11 mouse cellular contexts compared by ENCODE assay signal in genomic region chr1:159923010-159923409, GRCm38 (mm10).
DNase-seq lines count a peak whose midpoint lies in the region; ATAC-seq and TF ChIP-seq lines count a peak whose summit lies in the region.
"Had no signal": no experiment of that assay in that cellular context is flagged by ENCODE, and none has a peak within 500 bp of the region (broad histone marks: within the 10 kb centered on the region; RNA-seq: fewer than 3 reads in every experiment).

No protein-coding gene starts in this region.

- no peak for ATAC-seq in liver, embryonic 12.5 days
- peak; percentile 98 for ATAC-seq in granulocyte monocyte progenitor cell, adult 5-6 weeks (replicated peaks; ENCODE audit: poor library complexity, severe bottlenecking)
- peak; percentile 51; the same call in 1 of the 2 replicates for ATAC-seq in lung, embryonic 15.5 days (ENCODE audit: borderline replicate concordance, extremely low read depth, low FRiP score, low TSS enrichment)
- ATAC-seq in stomach, embryonic 16.5 days (ENCODE audit: insufficient read depth, low FRiP score), result peak; percentile 32; the same call in 1 of the 2 replicates
- no peak for ATAC-seq in hindbrain, embryonic 13.5 days (ENCODE audit: low FRiP score)

- H3K27me3 ChIP-seq in liver, adult 2 months (ENCODE audit: control insufficient read depth, insufficient read depth, low read length), result no peaks in the 10 kb centered on the region
- no peaks in the 10 kb centered on the region for H3K27me3 ChIP-seq in liver, embryonic 12.5 days (replicated peaks)
- no peaks in the 10 kb centered on the region for H3K27me3 ChIP-seq in lung, embryonic 15.5 days
- no peaks in the 10 kb centered on the region for H3K27me3 ChIP-seq in stomach, embryonic 16.5 days (ENCODE audit: control insufficient read depth, insufficient read depth, low read length)
- no peaks in the 10 kb centered on the region for H3K27me3 ChIP-seq in hindbrain, embryonic 13.5 days
- H3K27me3 ChIP-seq: neural tube, embryonic 13.5 days had no signal

- WGBS in liver, adult 2 months, result 82% methylated on average over 7 of the region's 7 CpGs
- 63% methylated on average over 7 of the region's 7 CpGs for WGBS in liver, embryonic 12.5 days (ENCODE audit: insufficient replicate concordance)
- 73% methylated on average over 7 of the region's 7 CpGs for WGBS in lung, embryonic 15.5 days
- WGBS in stomach, embryonic 16.5 days, result 70% methylated on average over 7 of the region's 7 CpGs
- WGBS in hindbrain, embryonic 13.5 days, result 92% methylated on average over 7 of the region's 7 CpGs

- H3K27ac ChIP-seq in liver, adult 2 months (replicated peaks; ENCODE audit: insufficient read depth, low read depth, low read length), result no peak overlapping the region
- no peak overlapping the region for H3K27ac ChIP-seq in liver, embryonic 12.5 days
- no peak overlapping the region for H3K27ac ChIP-seq in lung, embryonic 15.5 days
- peak overlapping the region; percentile 9; the same call in 1 of the 2 replicates for H3K27ac ChIP-seq in stomach, embryonic 16.5 days (ENCODE audit: low read length)
- no peak overlapping the region for H3K27ac ChIP-seq in hindbrain, embryonic 13.5 days
- H3K27ac ChIP-seq: neural tube, embryonic 13.5 days had no signal

- no peak for TF ChIP-seq CTCF in liver, adult 2 months (IDR thresholded peaks at IDR 0.05; ENCODE audit: low read depth, low read length)

- no peak for TF ChIP-seq POLR2A in liver, adult 2 months (IDR thresholded peaks at IDR 0.05; ENCODE audit: extremely low read depth, insufficient read depth, low read length)

- no peak overlapping the region for H3K9ac ChIP-seq in liver, adult 2 months (ENCODE audit: low read depth, low read length)
- H3K9ac ChIP-seq in liver, embryonic 12.5 days, result no peak overlapping the region
- H3K9ac ChIP-seq in lung, embryonic 15.5 days, result no peak overlapping the region
- H3K9ac ChIP-seq in stomach, embryonic 16.5 days (ENCODE audit: low read length), result no peak overlapping the region
- H3K9ac ChIP-seq in hindbrain, embryonic 13.5 days, result no peak overlapping the region
- H3K9ac ChIP-seq: neural tube, embryonic 13.5 days had no signal

- no peaks in the 10 kb centered on the region for H3K4me1 ChIP-seq in liver, adult 2 months (ENCODE audit: control insufficient read depth, insufficient read depth, low read length)
- H3K4me1 ChIP-seq in liver, embryonic 12.5 days, result no peaks in the 10 kb centered on the region
- H3K4me1 ChIP-seq in lung, embryonic 15.5 days, result peaks cover 20% of the 10 kb centered on the region
- peaks cover 4% of the 10 kb centered on the region; the same call in 1 of the 2 replicates for H3K4me1 ChIP-seq in stomach, embryonic 16.5 days (ENCODE audit: control insufficient read depth, insufficient read depth, low read length)
- 0 out of 2 replicates have a peak, but pooled peaks cover 4% of the 10 kb centered on the region for H3K4me1 ChIP-seq in hindbrain, embryonic 13.5 days (replicated peaks)
- H3K4me1 ChIP-seq: neural tube, embryonic 13.5 days had no signal

- intact Hi-C loops in left cerebral cortex, postnatal 14 days (cut with DNase I), result no loop called here

- H3K79me2 ChIP-seq in liver, adult 2 months (ENCODE audit: control insufficient read depth, insufficient read depth, low read length), result no peaks in the 10 kb centered on the region

- no peaks in the 10 kb centered on the region for H3K9me3 ChIP-seq in liver, embryonic 12.5 days (replicated peaks)
- no peaks in the 10 kb centered on the region for H3K9me3 ChIP-seq in lung, embryonic 15.5 days
- no peaks in the 10 kb centered on the region for H3K9me3 ChIP-seq in stomach, embryonic 16.5 days (replicated peaks; ENCODE audit: control insufficient read depth, low read length)
- no peaks in the 10 kb centered on the region for H3K9me3 ChIP-seq in hindbrain, embryonic 13.5 days
- H3K9me3 ChIP-seq: neural tube, embryonic 13.5 days had no signal

- no peaks in the 10 kb centered on the region for H3K36me3 ChIP-seq in liver, adult 2 months (ENCODE audit: control insufficient read depth, insufficient read depth, low read length)
- no peaks in the 10 kb centered on the region for H3K36me3 ChIP-seq in liver, embryonic 12.5 days
- no peaks in the 10 kb centered on the region for H3K36me3 ChIP-seq in lung, embryonic 15.5 days
- no peaks in the 10 kb centered on the region for H3K36me3 ChIP-seq in stomach, embryonic 16.5 days (ENCODE audit: control insufficient read depth, insufficient read depth, low read length)
- H3K36me3 ChIP-seq in hindbrain, embryonic 13.5 days, result no peaks in the 10 kb centered on the region
- H3K36me3 ChIP-seq: neural tube, embryonic 13.5 days had no signal

- H3K4me3 ChIP-seq in liver, adult 2 months (ENCODE audit: insufficient read depth, low read depth, low read length), result no peak overlapping the region
- H3K4me3 ChIP-seq in liver, embryonic 12.5 days, result no peak overlapping the region
- no peak overlapping the region for H3K4me3 ChIP-seq in lung, embryonic 15.5 days
- no peak overlapping the region for H3K4me3 ChIP-seq in stomach, embryonic 16.5 days (replicated peaks; ENCODE audit: low read length)
- H3K4me3 ChIP-seq in hindbrain, embryonic 13.5 days, result no peak overlapping the region
- H3K4me3 ChIP-seq: neural tube, embryonic 13.5 days had no signal

- DNase-seq in liver, adult 2 months (ENCODE audit: extremely low read depth, low read depth, low spot score), result peak; percentile 12
- DNase-seq in left cerebral cortex, postnatal 14 days (ENCODE audit: low spot score in 2 of 2), result no peak
- DNase-seq: adrenal gland, adult 8-10 months; cerebellum, adult 11 months; thymus, postnatal 25 days had no signal

- H3K4me2 ChIP-seq in liver, embryonic 12.5 days, result no peak overlapping the region
- H3K4me2 ChIP-seq in lung, embryonic 15.5 days, result no peak overlapping the region
- H3K4me2 ChIP-seq in stomach, embryonic 16.5 days (ENCODE audit: low read depth, low read length), result no peak overlapping the region
- no peak overlapping the region for H3K4me2 ChIP-seq in hindbrain, embryonic 13.5 days
- H3K4me2 ChIP-seq: neural tube, embryonic 13.5 days had no signal

Comparison
In these comparisons a context has a peak if more than half of its experiments do, and no peak if none do; other contexts are left out.
1. ATAC-seq: peak in granulocyte monocyte progenitor cell, adult 5-6 weeks (single experiment), lung, embryonic 15.5 days (single experiment) and stomach, embryonic 16.5 days (single experiment); none in liver, embryonic 12.5 days (single experiment) and hindbrain, embryonic 13.5 days (single experiment).